Mouse (Mus musculus): Measurements from ENCODE around the gene Eml6. TPM values are rescaled to one million over a fixed set of nuclear protein-coding genes. Genes with fewer than 3 reads are reported as not detected.
A peak's percentile ranks its signal among the peaks of the same experiment; 100 is the strongest.

Gene Eml6
- polyA plus RNA-seq, 2 experiments, result 1.3 to 1.5 TPM

DNA sequence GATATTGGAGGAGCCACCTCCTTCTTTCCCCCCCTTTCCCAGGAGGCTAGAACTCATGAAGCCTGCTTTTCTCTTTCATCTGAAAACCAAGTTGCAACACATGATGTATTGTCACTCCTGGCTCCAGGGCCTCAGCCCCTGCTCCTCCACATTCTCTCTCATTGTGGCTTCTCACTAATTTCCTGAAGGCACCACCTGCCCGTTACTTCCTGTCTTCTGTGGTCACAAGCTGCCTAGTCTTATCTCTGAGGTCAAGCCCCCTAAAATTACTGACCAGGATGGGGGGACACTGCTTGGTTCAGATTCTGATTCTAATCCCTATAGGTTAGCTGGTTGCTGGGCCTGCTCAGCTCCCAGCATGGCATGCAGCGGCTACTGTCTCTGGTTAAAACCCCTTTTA is 251.1 kb downstream of the Eml6 start:
- no peak for TF ChIP-seq POLR2A (IDR thresholded peaks at IDR 0.05; ENCODE audit: borderline replicate concordance, extremely low read depth, insufficient read depth, insufficient read length)
- no peak for DNase-seq (ENCODE audit: low spot score)
- no peaks in the 10 kb centered on the region for H3K9me3 ChIP-seq (ENCODE audit: control insufficient read depth, low read length)
- WGBS, result 60% methylated on average over 2 of the region's 2 CpGs
- H3K27ac ChIP-seq (replicated peaks; ENCODE audit: low read depth, low read length), result no peak overlapping the region
- H3K4me3 ChIP-seq (replicated peaks; ENCODE audit: low read length), result no peak overlapping the region
- H3K4me1 ChIP-seq (ENCODE audit: control insufficient read depth, insufficient read depth, low read length), result no peaks in the 10 kb centered on the region
- no peaks in the 10 kb centered on the region for H3K27me3 ChIP-seq (ENCODE audit: control insufficient read depth, insufficient read depth, low read length)
- H3K4me2 ChIP-seq (replicated peaks; ENCODE audit: low read depth, low read length, severe bottlenecking), result no peak overlapping the region
- no peaks in the 10 kb centered on the region for H3K36me3 ChIP-seq (ENCODE audit: control insufficient read depth, insufficient read depth, low read length)
- 0 out of 2 replicates have a peak, but pooled peaks have one; percentile 32 for ATAC-seq (ENCODE audit: low FRiP score, low read depth)
- no peak overlapping the region for H3K9ac ChIP-seq (ENCODE audit: low read depth, low read length, severe bottlenecking)

- TF ChIP-seq POLR2A (IDR thresholded peaks at IDR 0.05; ENCODE audit: borderline replicate concordance, extremely low read depth, insufficient read depth, insufficient read length), result no peak
- peak; percentile 87 for ATAC-seq (ENCODE audit: low FRiP score, low read depth)
- WGBS, result 51% methylated on average over 2 of the region's 2 CpGs
- H3K4me2 ChIP-seq (replicated peaks; ENCODE audit: low read depth, low read length, severe bottlenecking), result no peak overlapping the region
- H3K36me3 ChIP-seq (ENCODE audit: control insufficient read depth, insufficient read depth, low read length), result no peaks in the 10 kb centered on the region
- no peaks in the 10 kb centered on the region for H3K4me1 ChIP-seq (ENCODE audit: control insufficient read depth, insufficient read depth, low read length)
- H3K4me3 ChIP-seq (replicated peaks; ENCODE audit: low read length), result no peak overlapping the region
- H3K27me3 ChIP-seq (ENCODE audit: control insufficient read depth, insufficient read depth, low read length), result no peaks in the 10 kb centered on the region
- H3K27ac ChIP-seq (replicated peaks; ENCODE audit: low read depth, low read length), result no peak overlapping the region
- no peak overlapping the region for H3K9ac ChIP-seq (ENCODE audit: low read depth, low read length, severe bottlenecking)
- DNase-seq (ENCODE audit: low spot score), result peak; percentile 58
- H3K9me3 ChIP-seq (ENCODE audit: control insufficient read depth, low read length), result no peaks in the 10 kb centered on the region
Measured at GRCm38 (mm10) chr11:29774296-29774695, 251.5 kb downstream of the Eml6 start.

- Histone ChIP-seq H3K9ac (ENCODE audit: low read depth, low read length, severe bottlenecking) (no peak overlapping the region), H3K27ac (replicated peaks; ENCODE audit: low read depth, low read length) (no peak overlapping the region), H3K27me3 (ENCODE audit: control insufficient read depth, insufficient read depth, low read length) (no peaks in the 10 kb centered on the region), H3K9me3 (ENCODE audit: control insufficient read depth, low read length) (no peaks in the 10 kb centered on the region), H3K36me3 (ENCODE audit: control insufficient read depth, insufficient read depth, low read length) (no peaks in the 10 kb centered on the region), H3K4me2 (replicated peaks; ENCODE audit: low read depth, low read length, severe bottlenecking) (no peak overlapping the region), H3K4me3 (replicated peaks; ENCODE audit: low read length) (no peak overlapping the region), H3K4me1 (ENCODE audit: control insufficient read depth, insufficient read depth, low read length) (no peaks in the 10 kb centered on the region)
- ATAC-seq (ENCODE audit: low FRiP score, low read depth) (no peak), DNase-seq (ENCODE audit: low spot score) (no peak)
- WGBS, result 82% methylated on average over 1 of the region's 1 CpGs
- no peak for TF ChIP-seq POLR2A (IDR thresholded peaks at IDR 0.05; ENCODE audit: borderline replicate concordance, extremely low read depth, insufficient read depth, insufficient read length)
Measured at GRCm38 (mm10) chr11:29772279-29772678, 253.6 kb downstream of the Eml6 start.

GRCm38 (mm10) chr11:29770666-29771400 is 255.0 kb downstream of the Eml6 start:
- ATAC-seq (ENCODE audit: low FRiP score, low read depth) (no peak), DNase-seq (ENCODE audit: low spot score) (no peak)
- no peaks in the 10 kb centered on the region for H3K9me3 ChIP-seq (ENCODE audit: control insufficient read depth, low read length)
- H3K4me3 ChIP-seq (replicated peaks; ENCODE audit: low read length), result no peak overlapping the region
- H3K27ac ChIP-seq (replicated peaks; ENCODE audit: low read depth, low read length), result no peak overlapping the region
- no peaks in the 10 kb centered on the region for H3K36me3 ChIP-seq (ENCODE audit: control insufficient read depth, insufficient read depth, low read length)
- TF ChIP-seq POLR2A (IDR thresholded peaks at IDR 0.05; ENCODE audit: borderline replicate concordance, extremely low read depth, insufficient read depth, insufficient read length), result no peak
- no peaks in the 10 kb centered on the region for H3K4me1 ChIP-seq (ENCODE audit: control insufficient read depth, insufficient read depth, low read length)
- no peaks in the 10 kb centered on the region for H3K27me3 ChIP-seq (ENCODE audit: control insufficient read depth, insufficient read depth, low read length)
- WGBS, result 77% methylated on average over 3 of the region's 3 CpGs
- H3K4me2 ChIP-seq (replicated peaks; ENCODE audit: low read depth, low read length, severe bottlenecking), result no peak overlapping the region
- H3K9ac ChIP-seq (ENCODE audit: low read depth, low read length, severe bottlenecking), result no peak overlapping the region

- H3K4me2 ChIP-seq (replicated peaks; ENCODE audit: low read depth, low read length, severe bottlenecking), result no peak overlapping the region
- no peak for TF ChIP-seq POLR2A (IDR thresholded peaks at IDR 0.05; ENCODE audit: borderline replicate concordance, extremely low read depth, insufficient read depth, insufficient read length)
- H3K27me3 ChIP-seq (ENCODE audit: control insufficient read depth, insufficient read depth, low read length), result no peaks in the 10 kb centered on the region
- H3K4me3 ChIP-seq (replicated peaks; ENCODE audit: low read length), result no peak overlapping the region
- no peaks in the 10 kb centered on the region for H3K9me3 ChIP-seq (ENCODE audit: control insufficient read depth, low read length)
- H3K4me1 ChIP-seq (ENCODE audit: control insufficient read depth, insufficient read depth, low read length), result no peaks in the 10 kb centered on the region
- ATAC-seq (ENCODE audit: low FRiP score, low read depth) (no peak), DNase-seq (ENCODE audit: low spot score) (no peak)
- H3K36me3 ChIP-seq (ENCODE audit: control insufficient read depth, insufficient read depth, low read length), result no peaks in the 10 kb centered on the region
- no peak overlapping the region for H3K9ac ChIP-seq (ENCODE audit: low read depth, low read length, severe bottlenecking)
- no peak overlapping the region for H3K27ac ChIP-seq (replicated peaks; ENCODE audit: low read depth, low read length)
Measured at GRCm38 (mm10) chr11:29768523-29768922, 257.3 kb downstream of the Eml6 start.
